Mouse (Mus musculus): ENCODE measurements around the gene Idua.
A peak's percentile ranks its signal among the peaks of the same experiment; 100 is the strongest.

The Idua gene

DNA sequence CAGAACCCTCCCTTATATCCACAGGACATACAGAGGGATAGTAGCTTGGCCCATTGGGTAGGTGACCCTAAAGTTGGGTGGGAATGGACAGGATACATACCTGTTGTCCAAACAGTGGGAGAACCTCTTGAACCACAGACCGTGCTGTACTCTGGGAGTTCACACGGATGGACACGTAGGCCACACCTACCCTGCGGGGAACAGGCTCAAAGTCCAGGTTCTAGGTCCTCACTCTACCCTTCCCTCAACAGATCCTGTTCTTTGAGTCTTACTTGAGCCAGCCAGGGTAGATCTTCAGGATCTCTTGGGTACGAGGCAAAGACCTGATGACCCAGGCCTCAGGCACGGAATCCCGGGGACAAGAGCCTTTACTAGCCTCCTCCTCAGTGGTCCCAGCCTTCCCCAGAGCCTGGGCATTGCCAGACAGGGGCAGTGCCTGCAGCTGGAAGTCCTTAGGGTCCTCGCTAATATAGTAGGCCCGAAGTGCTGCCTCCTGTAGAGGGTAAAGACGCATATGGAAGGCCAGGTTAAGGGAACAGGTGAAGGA, 5.6 kb upstream of the Idua start:
- no peak for DNase-seq (ENCODE audit: low read depth)

DNA sequence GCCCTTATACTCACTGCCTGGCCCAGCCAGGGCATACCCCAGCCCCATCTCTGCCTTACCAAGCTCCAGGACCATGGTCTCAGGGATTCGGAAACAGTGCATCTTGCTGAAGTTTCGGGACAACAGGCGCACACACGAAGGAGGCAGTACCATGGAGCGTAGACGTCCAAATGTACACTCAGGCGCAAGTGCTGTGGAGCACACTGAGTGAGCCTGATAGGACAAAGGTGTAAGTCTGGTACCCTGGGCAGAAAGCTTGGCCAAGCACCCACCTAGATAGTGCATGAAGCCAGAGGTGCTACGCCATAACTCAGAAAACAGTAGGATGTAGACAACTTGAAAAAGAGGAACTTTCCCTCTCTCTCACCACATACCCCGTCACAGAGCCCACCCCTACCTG, 4.8 kb upstream of the Idua start:
- no peak for DNase-seq (ENCODE audit: low read depth)

DNA sequence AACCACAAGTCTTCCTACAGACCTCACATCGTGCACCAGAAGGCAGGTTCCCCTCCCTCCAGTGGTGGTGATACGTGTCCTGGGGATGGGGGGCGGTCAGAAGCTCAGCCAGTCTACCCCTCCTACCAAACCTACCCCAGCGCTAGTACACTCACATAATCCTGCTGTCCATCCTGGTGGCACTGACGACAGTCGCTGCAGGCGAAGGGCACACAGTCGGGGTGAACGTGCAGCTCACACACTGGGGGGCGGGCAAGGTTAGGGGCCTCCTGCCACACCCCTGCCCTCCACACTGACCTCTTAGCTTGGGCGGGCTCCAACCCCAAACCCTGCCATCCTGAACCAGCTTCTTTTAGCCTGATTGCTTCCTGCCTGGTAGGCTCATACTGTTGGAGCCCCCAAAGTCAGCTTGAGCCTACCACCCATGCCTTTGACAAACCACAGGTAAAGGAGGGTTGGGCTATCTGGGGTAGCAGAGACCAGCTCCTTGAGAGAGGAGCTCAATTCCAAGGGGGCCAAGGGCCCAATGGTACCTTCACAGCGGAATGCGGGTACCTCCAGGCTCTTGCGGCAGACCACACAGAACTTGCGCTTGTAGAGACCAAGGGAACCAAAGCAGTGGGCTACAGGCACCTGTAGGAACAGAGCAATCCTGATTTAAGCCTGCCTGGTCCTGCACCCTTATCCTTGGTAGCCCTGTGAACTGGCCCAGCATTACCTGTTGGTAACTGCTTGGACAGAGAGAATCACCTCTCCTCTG, 4.1 kb upstream of the Idua start:
- DNase-seq (ENCODE audit: low read depth) = no peak

DNA sequence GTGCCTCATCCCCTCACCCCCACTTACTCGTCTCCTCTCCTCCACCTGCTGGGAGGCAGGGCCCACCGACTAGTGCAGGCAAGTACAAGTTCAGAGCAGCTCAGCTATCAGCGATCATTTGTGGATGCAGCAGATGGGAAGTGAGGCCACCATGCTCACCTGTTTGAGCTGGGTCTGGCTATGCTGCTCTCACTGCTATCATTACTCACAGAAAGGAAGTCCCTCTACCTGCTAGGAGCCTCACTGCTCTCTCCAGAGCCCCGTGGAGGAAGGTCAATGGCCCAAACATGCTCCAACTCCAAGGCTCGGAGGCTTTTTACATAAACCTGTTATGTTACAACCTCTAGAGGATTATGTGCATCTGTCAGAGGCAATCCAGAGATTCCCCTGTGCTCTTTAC, 2.7 kb upstream of the Idua start:
- DNase-seq (ENCODE audit: low read depth) = no peak

- no peak for DNase-seq (ENCODE audit: low read depth)
These were observed 1.5 kb upstream of the Idua start for GRCm38 (mm10) chr5:108658611-108659010.

DNA sequence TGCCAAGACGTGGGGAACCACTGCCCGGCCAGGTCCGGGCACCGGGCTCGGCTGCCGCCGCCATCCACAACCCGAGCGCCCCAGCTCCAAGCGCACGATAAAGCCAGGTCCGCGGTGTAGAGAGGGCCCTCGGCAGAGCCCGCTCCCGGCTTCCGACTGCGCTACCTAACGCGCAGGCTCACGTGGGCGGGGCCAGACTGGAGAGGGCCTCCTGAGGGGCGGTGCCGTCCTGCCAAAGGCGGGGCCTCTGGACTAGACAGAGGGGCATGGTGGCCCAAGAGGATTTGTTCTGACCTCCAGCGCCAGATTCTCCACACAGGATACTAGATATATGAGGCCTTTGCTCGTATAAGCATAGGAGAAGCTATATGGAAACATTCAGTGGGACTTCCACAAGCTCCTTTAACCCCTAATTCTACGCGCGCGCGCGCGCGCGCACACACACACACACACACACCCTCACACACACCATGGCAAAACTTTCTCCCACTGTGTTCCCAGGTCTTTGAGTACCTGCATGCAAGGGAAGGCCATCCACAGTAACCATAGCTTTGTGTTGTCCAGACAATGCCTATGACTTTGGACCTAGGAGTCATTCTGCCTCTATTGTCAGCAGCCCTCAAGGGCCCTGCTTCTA, 619 bp downstream of the Idua start:
- peak; percentile 85 for DNase-seq (ENCODE audit: low read depth)

DNA sequence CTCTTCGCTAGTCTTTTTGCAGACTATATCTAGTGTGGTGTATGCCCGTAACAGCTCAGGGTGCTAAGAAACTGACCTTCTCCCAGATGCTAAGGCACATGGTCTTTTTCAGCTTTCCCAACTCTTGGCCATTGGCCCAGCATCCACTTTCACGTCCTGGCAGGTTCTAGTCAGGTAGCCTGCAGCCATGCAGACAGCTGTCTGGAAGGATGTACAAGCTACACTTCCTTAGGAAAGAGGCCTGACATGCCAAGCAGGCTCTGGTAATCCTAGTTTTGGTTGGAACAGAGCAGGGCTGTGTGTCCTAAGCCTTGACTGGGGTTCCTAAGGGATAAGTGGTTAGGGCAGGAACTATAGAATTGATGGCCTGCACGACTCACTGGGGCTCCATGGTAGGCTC, 2.6 kb downstream of the Idua start:
- no peak for DNase-seq (ENCODE audit: low read depth)

GRCm38 (mm10) chr5:108665066-108665465, 4.9 kb downstream of the Idua start:
- DNase-seq (ENCODE audit: low read depth) = no peak

DNA sequence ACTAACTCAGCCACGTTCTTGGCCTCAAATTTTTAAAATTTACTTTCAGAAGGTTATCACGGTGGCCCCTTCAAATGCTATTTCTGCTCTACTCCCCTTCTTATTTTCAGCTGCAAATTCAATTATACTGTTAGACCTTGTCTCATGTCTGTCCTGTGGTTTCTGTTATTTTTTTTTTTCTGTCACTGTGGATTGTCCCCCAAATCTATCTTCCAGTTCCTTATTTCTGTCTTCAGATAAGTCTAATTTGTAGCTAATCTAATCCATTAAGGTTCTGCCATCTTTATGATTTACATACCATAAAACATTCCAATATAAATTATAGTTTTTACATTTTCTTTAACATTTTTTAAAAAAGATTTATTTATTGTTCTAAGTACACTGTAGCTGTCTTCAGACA, 7.2 kb downstream of the Idua start:
- no peak for DNase-seq (ENCODE audit: low read depth)

GRCm38 (mm10) chr5:108668387-108668932, 8.3 kb downstream of the Idua start:
- no peak for DNase-seq (ENCODE audit: low read depth)

GRCm38 (mm10) chr5:108668977-108669936, 9.1 kb downstream of the Idua start, which contains the start of gene Dgkq:
Gene Dgkq (minus strand): TSS chr5:108669672.
- peak; percentile 75 for DNase-seq (ENCODE audit: low read depth)

GRCm38 (mm10) chr5:108669986-108670385, 9.9 kb downstream of the Idua start:
- no peak for DNase-seq (ENCODE audit: low read depth)

DNA sequence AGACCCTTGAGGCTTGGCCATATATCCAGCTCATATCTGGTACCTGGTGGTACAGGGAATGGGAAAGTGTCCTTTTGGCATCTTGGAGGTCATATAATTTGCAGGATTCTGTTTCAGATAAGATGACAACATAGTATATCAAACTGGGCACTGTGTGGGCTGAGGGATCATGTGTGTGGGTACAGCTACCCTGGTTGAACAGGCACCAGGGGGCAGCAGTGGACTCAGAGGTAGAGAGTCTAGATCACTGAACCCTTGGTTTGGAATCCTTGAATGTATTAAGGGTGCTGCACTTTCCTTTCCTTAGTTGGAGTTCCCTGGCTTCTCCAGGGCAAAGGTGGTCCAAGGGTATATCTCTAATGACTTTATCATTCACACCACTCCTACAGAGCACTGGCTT, 10.7 kb downstream of the Idua start:
- no peak for DNase-seq (ENCODE audit: low read depth)

- no peak for DNase-seq (ENCODE audit: low read depth)
These were observed 11.6 kb downstream of the Idua start for GRCm38 (mm10) chr5:108671757-108672156.

- DNase-seq (ENCODE audit: low read depth) = no peak
These were observed 14.5 kb downstream of the Idua start for GRCm38 (mm10) chr5:108674624-108675023.

DNA sequence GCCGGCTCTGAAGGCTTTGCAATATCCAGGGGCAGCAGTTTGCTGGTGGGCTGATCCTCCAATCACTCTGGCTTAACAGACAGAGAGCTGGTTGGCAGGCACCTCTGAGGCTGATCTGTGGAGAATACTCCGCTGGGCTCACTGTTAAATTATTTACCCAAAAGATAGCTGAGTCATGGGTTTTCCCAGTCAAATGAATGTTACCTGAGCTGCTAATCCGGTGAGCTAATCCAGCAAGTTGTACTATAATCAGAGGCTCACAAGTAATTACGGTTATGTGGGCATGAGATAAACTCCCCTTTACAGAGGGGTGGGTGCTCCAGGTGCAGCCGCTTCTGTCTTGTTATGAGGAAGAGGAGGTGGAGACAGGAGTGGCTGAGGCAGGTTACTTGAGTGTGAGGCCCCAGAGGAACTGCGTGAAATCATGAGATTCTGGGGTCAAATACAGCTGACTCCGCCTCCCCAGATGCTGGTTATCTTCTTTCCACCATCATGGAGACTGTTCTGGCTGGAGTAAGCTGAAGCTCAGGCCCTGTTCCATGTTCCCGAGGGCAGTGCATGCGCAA, 15.2 kb downstream of the Idua start, which contains the start of gene Slc26a1:
TSS of gene Slc26a1 (minus strand) at position 319 of the 566 bp plus-strand sequence.
- DNase-seq (ENCODE audit: low read depth) = no peak

- no peak for DNase-seq (ENCODE audit: low read depth)
These were observed 16.8 kb downstream of the Idua start for GRCm38 (mm10) chr5:108676772-108677498.

GRCm38 (mm10) chr5:108677605-108678295, 17.6 kb downstream of the Idua start:
- DNase-seq (ENCODE audit: low read depth) = no peak

GRCm38 (mm10) chr5:108678296-108678854, 18.2 kb downstream of the Idua start:
- DNase-seq (ENCODE audit: low read depth) = no peak

GRCm38 (mm10) chr5:108679909-108680308, 19.8 kb downstream of the Idua start:
- no peak for DNase-seq (ENCODE audit: low read depth)
